Mouse (Mus musculus): ENCODE results near the gene Paqr4. TPM values are rescaled to one million over a fixed set of nuclear protein-coding genes. Genes with fewer than 3 reads are reported as not detected.

Paqr4 gene
- total RNA-seq, 2 experiments from 2014 or later: 20.0 to 28.5 TPM

DNA sequence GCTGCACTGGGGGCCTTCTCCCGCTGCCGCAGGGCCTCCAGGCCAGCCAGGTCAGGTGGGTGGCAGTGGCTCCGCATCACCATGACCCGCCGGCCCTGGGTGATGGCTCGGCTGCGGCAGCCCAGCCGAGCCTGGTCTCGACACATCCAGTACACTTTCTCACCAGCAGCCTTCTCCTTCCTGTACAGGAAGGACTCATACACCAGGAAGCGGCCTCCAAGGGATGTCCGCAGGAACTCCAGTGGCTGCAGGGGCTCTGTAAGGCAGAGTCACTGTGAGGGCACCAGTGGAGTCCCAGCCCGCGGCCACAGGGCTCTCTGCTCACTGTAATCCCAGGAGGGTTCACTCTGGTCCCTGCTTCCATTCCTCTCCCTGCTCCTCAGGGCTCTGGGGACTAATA is 15.0 kb upstream of the Paqr4 start:
- DNase-seq: no peak
- intact Hi-C loops (cut with DNase I): no loop called here

DNA sequence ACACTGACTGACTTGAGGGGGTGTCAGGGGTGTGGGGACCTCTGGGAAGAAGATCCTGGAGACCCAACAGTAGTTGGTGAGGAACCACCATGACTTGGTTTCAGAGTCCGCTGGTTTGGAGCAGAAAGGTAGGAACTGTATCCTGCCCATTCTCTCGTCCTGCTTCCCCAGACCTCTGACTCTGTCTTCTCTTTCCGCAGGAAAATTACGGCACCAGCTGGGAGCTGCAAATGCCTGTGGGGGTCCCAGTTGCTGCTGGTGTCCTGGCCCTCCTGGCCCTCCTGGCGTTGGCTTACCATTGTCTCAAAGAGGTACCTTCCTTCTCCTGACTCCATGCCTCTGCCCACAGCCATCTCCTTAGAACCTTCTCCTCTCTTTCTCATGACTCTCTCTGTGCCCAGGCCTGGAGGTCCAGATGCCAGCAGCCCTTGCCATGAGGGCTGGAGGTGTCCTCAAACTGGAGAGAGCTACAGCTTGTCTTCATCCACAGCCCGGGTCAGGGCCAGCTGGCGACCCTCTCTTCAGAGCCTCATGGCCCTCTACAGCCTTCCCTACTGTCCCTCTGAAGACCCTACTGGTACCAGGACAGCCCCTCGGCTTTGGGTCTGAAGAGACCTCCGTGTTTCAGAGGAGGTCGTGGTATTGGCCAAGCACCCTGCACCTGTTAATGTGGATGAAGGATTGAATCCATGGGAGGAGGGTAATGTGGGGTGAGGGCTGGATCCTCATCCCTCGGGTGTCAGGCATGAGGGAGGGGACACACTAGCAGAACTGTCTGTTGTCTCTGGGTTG is 8.9 kb upstream of the Paqr4 start:
- intact Hi-C loops (cut with DNase I): loop anchor here (1.0 to 5.0 kb wide), 6 partner anchors 21 to 211 kb away; partner anchors contain the start of genes Elob and Flywch1
- no peak for DNase-seq

DNA sequence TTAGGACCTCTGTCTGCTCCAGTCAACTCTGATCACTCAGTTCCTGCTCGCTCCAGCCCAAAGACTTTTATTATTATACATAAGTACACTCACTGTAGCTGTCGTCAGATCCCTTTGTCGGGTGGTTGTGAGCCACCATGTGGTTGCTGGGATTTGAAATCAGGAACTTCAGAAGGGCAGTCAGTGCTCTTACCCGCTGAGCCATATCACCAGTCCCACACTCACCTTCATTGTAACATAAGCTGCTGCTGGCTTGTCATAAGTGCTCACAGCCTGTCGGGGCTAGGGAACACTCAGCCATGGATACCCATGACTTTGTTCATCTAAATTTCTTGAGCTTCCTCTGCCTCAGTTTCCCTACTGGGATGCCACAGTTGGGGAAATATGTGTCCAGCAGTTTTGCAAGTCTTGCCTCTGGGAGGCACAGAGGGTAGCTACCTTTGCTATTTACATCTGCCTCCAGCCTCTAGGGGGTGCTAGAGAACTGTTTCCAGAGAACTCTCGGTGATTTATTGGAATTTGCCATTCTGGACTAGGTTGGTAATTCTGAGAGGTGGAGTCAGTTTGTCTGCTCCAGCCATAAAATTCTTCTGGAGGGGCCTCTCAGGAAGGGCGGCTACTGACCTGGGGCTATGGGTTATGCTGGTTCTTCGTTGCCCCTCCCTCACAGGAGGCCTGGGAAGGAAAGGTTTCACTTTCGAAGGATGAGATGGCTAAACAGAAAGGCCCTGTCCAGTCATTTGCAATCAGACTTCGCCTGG is 8.1 kb upstream of the Paqr4 start:
- intact Hi-C loops (cut with DNase I): loop anchor here (1.0 to 5.0 kb wide), 4 partner anchors 78 to 212 kb away; partner anchors contain the start of gene Elob
- DNase-seq: peak; percentile 73 to 80

DNA sequence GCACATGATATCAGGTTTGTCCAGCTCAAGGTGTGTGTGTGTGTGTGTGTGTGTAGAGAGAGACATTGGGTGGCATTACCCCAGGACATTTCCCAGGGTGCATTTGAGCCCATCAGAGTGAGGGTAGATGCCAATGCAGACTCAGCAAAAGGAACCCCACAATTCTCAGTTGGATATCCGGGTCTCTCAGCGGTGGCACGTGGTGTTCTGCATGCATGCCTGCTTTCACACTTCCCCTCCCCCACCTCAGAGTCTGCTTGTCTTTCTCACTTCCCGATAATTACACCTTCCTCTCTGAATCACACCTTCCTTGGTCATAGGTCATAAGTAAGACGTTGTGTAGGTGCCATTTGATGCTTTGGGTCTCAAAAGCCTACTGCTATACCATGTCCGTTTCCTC is 7.4 kb upstream of the Paqr4 start:
- no peak for DNase-seq
- intact Hi-C loops (cut with DNase I): loop anchor here (2.0 to 5.0 kb wide), 3 partner anchors 79 to 213 kb away; partner anchors contain the start of gene Elob

DNA sequence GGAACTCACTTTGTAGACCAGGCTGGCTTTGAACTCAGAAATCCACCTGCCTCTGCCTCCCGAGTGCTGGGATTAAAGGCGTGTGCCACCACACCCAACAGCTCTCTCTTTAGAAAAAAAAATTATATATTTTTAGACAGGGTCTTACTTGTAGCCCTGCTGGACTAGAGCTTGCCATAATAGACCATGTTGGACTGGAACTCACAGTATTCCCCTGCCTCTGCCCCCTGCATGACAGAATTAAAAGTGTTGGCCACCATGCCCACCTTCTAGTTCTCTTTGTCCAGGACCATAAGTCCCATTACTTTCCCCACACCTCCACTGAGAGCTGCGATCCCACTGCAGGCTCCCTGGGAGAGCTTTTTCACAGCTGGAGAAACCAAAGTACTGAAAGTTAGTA is 6.8 kb upstream of the Paqr4 start:
- intact Hi-C loops (cut with DNase I): loop anchor here (5.0 kb wide), 1 partner anchor 80 kb away; the partner anchor contains the start of gene Elob
- DNase-seq: no peak

DNA sequence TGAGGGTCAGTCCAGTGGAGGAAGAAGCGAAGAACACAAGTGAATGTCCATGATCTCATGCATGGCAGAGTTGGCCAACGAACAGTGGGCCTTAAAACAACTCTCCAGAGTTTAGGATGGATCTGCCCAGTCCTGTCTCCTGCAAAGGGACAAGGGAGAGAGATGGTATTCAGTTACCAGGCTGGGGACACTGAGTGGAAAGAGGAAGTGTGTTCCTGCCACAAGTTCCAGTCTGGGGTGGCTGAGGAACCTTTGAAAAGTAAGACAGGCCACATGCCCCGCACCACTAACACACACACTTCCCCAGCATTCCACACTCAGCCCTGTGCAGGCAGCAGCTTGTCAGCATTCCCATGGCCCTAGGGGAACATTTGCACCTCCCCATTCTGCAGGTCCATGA is 6.1 kb upstream of the Paqr4 start:
- DNase-seq: no peak
- intact Hi-C loops (cut with DNase I): loop anchor here (5.0 kb wide), 1 partner anchor 81 kb away; the partner anchor contains the start of gene Elob

DNA sequence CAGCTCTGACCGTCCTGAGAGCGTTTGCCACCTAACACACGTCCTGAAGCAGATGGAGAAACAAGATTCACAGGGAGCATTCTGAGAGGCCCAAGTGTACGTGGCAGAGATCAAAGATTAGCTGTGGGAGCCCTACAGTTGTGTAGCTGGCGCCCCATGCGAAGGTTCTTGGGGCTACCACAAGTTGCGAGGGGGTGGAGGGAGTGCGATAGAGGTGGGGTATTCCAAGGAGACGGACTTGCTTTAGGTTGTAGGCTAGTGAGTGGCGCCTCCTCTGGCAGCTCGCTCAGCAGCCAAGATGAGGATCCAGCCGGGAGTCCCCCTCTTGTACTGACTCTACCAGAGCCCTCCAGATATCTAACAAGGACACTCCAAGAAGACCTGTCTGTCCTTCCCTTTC is 5.6 kb upstream of the Paqr4 start:
- no peak for DNase-seq
- intact Hi-C loops (cut with DNase I): loop anchor here (5.0 kb wide), 1 partner anchor 81 kb away; the partner anchor contains the start of gene Elob

DNA sequence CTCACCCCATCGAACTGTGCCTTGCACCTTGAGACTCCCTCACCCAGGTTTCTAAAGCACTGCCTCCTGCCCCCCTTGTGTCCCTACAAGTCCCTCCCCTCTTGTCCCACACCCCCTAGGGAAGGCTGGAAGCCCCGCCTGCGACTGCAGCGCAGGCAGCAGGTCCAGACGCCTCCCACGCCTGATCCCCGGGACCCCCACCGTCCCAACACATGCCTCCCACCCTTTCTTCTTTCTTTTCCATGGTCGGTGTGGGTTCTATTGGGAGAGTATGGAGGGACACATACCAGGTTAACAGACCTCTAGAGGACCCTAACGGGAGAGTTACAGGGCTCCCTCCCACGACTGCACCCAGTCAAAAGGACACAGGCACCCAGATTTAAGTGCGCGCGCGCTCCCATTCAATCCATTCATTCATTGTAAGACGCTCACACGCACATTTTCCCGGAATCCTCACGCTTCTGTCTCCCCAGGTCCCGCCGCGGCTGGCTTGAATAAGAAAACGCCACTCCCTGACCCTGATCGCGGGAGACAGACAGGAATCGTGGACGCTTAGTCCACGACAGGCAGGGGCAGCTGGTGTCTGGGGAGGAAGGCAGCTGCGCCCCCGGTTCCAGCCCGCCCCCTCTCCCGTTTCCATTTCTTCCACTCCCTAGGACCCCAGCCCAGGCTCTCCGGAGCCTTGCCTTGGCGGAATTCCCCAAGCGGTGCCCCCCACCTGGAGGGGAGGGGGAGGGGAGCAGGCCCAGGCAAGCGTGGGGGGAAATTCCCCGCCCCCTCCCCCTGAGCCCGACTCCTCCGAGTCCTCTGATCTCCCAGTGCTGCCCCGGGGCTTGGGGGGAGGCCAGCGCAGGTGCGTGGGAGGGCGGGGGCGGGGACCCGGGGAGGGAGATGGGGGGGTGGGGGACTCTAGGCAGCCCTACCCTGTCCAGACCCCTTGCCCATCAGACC is 4.9 kb upstream of the Paqr4 start, which contains the start of gene Kremen2:
Kremen2 (minus strand) TSS at position 533 of the 951 bp plus-strand sequence.
- intact Hi-C loops (cut with DNase I): loop anchor here (5.0 kb wide), 1 partner anchor 82 kb away; the partner anchor contains the start of gene Elob
- no peak for DNase-seq

DNA sequence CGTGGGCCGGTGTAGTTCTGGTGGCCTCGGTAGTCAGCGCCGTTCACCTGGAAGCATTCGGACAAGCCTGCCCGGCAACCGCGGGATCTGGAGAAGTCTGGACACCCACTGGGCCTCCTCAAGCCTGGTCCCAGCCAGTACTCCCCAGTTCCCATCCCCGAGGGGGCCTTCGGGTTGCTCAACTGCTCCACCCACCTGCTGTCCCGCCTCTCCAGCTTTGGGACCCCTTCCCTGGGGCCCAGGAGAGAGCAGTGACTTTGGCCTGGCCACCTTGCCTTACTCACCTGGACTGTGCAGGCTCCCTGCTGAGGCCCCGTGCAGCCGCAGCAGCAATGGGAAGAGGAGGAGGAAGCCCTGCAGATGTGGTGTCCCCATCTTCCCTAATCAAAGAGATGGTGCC is 4.0 kb upstream of the Paqr4 start:
- DNase-seq: no peak
- intact Hi-C loops (cut with DNase I): loop anchor here (5.0 kb wide), 1 partner anchor 83 kb away; the partner anchor contains the start of gene Elob

DNA sequence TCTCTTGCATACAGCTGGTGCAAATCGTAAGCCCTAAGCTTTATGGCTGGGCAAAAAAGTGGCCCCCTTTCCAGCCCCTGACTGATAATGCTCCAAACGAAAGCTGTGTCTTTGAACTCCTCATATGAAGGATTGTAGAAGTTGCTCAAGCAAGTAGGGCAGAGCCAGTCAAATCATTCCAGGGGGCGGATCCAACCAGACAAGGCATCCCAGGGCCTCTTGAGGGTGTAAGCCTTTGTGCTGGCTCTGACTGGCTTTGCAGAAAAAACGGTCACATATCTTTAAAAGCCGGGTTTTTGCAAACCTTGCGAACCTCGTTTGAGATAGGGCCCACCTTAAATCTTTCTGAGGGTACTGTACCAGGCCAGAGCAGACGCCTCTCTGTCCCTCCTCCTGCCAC is 3.4 kb upstream of the Paqr4 start:
- DNase-seq: no peak
- intact Hi-C loops (cut with DNase I): no loop called here

DNA sequence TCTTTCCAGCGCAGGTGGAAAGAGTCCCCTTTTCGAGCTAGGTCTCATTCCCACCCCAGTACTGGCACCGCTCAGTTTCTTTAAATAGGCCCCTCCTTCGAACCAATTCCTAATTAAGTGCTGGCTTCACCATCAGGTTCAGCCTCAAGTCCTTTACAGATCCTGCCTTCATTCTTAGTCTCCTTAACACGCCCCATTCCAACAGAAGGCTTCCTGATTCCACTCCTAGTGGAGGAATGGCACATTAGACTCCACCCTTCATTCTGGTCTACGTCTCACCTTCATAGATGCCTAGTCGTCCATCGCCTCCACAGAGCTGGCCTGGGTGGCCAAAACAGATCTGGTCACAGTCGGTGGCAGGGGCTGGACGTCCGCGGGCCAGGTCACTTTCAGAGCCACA is 2.3 kb upstream of the Paqr4 start:
- no peak for DNase-seq
- intact Hi-C loops (cut with DNase I): no loop called here

DNA sequence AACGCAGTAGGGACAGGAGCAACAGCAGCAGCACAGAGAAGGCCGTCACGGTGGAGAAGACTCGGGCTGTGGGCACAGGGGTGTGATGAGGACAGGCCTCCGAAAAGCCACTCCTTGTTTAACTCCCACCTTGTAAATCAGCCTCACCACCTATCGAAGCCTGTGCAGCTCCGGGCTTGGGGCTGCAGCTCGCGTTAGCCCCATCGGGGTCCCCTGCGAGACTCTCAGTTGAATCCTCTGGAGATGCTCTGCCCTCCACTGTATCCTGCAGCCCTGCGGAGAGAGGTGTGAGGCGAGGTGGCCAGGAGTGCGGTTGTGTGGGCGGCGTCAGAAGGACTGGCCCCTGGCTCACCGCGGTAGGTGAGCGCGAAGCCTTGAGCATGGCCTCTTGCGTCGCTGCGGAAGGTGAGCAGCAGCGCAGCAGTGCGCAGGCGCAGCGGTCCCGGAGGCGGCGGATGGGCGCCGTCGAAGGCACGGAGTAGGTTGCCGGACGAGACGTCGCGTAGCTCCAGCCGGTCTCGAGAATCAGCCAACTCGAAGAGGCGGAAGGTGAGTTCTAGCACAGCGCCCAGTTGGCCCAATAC is 1.6 kb upstream of the Paqr4 start:
- intact Hi-C loops (cut with DNase I): no loop called here

DNA sequence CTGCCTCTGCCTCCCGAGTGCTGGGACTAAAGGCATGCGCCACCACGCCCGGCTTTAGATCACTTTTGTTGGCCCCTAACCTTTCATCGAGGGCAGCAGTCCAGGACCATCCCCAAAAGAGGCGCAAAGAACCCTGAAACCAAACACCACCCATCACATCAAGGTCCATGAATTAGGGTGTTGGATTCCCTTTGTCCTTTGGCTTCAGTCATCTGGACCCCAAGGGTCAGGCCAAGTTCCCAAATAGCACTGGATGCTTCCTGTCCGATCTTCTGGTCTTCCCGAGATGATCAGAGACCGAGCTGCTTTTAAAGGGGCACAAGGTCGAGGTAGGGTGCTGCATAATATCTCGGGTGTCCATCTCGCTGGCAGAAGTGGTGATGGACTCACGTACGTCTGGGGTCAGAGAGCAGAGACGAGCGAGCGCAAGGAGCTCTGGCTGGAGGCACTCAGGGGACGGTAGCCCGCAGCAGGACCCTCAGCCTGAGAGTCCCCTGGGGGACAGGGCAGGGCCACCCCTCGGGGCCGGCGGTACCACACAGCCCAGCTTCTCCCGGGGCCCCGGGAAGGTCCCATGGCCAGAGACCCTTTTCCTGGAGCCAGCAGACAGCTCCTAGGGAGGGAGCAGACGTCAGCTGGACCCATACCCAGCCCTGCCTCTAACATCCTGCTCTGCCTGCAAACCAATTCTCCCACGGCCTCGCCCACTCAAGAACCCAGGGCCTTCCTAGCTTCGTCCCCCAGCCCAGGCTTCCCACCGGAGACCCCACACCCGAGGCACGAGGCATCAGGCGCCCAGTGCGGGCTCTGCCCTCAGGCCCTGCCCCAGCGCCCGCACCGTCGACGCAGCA is 917 bp upstream of the Paqr4 start:
- no peak for DNase-seq
- intact Hi-C loops (cut with DNase I): no loop called here

More for the DNA sequence above, 1.6 kb upstream of the Paqr4 start:
- DNase-seq: peak; percentile 23 to 35

DNA sequence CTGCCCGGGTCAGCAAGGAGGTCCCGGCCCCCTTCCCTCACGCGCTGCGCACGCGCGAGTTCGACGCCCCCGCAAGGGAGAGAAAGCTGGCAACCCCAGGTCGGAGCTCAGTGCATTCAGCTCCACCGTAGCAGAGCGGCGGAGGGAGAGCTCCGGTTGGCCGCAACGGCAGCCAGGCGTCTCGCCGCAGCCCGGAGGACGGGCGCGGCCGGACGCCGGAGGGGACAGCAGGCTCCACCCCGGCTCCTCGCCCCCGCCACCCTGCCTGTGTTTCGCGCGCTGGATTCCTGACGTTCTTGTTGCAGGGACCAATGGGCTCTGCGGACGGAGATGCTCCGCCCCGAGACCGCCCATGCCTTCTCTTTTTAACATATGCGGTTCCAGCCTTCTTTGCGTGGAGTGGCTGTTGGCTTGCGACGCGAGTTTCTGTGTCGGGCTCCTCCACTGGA is 507 bp downstream of the Paqr4 start:
- intact Hi-C loops (cut with DNase I): loop anchor here (1.0 kb wide), 1 partner anchor 14 kb away; the partner anchor contains the start of gene Pkmyt1
- DNase-seq: peak; percentile 86 to 92

DNA sequence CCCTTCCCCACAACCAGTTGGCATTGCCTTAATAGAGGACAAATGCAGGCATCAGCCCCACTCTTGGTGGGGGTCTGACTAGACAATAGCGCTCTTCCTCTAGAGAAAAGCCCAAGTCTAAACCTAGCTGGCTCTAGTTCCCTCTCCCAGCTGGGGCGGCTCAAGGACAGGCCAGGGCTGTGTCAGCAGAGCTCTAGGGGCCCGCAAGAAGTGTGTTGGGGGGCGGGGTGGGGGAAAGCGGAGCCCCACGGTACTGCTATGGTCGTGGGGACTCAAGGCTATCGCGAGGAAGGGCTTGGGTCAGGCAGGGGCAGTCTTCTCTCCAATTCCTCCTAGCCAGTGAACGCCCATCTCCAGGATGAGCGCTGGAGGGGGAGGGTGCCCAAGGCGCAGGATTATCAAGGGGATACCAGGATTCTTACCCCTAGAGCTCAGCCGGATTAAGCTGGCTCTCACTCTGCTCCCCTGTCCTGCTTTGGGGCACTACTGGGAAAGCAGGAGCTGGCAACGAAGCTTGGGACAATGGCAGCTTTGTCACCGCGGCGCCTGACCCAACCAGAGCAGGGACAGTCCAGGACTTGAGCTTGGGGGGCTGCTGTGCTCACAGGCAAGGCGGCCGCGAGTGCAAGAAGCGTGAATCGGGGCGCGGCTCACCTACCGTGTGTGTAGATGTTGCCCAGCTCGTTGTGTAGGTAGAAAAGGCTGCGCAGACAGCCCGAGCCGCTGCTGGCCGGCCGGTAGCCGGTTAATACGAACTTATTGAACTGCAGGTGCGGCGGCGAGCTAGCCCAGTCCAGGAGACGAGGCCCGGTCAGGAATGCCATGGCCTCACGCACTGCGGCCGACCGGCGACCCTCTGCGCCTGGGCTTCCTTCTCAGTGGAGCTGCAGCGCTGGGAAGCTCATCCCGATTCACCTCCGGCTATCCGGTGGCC is 1.2 kb downstream of the Paqr4 start:
- intact Hi-C loops (cut with DNase I): loop anchor here (1.0 kb wide), 1 partner anchor 13 kb away; the partner anchor contains the start of gene Pkmyt1
- DNase-seq: no peak

DNA sequence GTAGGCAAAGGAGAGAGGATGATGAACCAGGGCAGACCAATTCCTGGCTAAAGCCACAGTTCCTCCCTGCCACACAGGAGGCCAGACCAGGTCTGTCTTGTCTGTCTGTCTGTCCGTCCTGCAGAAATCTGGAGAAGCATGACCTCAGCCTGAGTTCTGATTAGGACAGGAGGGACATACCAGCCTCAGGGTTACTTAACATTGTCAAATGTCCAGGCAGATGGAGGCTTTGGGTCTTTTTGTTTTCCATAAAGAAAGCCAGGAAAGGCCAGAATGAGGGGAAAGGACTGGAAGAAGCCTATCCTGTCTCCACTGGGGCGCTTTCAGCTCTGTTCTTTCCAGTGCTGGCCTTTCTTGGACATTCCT is 1.8 kb downstream of the Paqr4 start:
- no peak for DNase-seq
- intact Hi-C loops (cut with DNase I): no loop called here
